Mouse (Mus musculus): Measurements from ENCODE around the gene Arel1.
A peak's percentile ranks its signal among the peaks of the same experiment; 100 is the strongest.

Arel1 gene

GRCm38 (mm10) chr12:84970428-84971096 lies at the start of gene Arel1, which contains the start of gene Fcf1:
Gene Arel1, minus strand, starts transcription at chr12:84970900.
Gene Fcf1, plus strand, starts transcription at chr12:84970897.
- peak; percentile 91 for DNase-seq (ENCODE audit: low spot score)

- DNase-seq (ENCODE audit: low spot score): no peak
Measured at GRCm38 (mm10) chr12:85012185-85012584, 41.5 kb upstream of the Arel1 start.

GRCm38 (mm10) chr12:85010541-85010940 lies 39.8 kb upstream of the Arel1 start:
- no peak for DNase-seq (ENCODE audit: low spot score)

- no peak for DNase-seq (ENCODE audit: low spot score)
Measured at GRCm38 (mm10) chr12:85009776-85010175, 39.1 kb upstream of the Arel1 start.

GRCm38 (mm10) chr12:85007021-85007420 lies 36.3 kb upstream of the Arel1 start:
- no peak for DNase-seq (ENCODE audit: low spot score)

- DNase-seq (ENCODE audit: low spot score): no peak
Measured at GRCm38 (mm10) chr12:85006206-85006605, 35.5 kb upstream of the Arel1 start.

- DNase-seq (ENCODE audit: low spot score): no peak
Measured at GRCm38 (mm10) chr12:84999053-84999452, 28.4 kb upstream of the Arel1 start.

GRCm38 (mm10) chr12:84996501-84997398 lies 26.1 kb upstream of the Arel1 start:
- DNase-seq (ENCODE audit: low spot score): peak; percentile 12

- peak; percentile 98 for DNase-seq (ENCODE audit: low spot score)
Measured at GRCm38 (mm10) chr12:84996083-84996496, 25.4 kb upstream of the Arel1 start, which contains the start of gene Ylpm1. Gene Ylpm1, plus strand, starts transcription at chr12:84996321.

GRCm38 (mm10) chr12:84995112-84995761 lies 24.5 kb upstream of the Arel1 start:
- DNase-seq (ENCODE audit: low spot score): no peak

- no peak for DNase-seq (ENCODE audit: low spot score)
Measured at GRCm38 (mm10) chr12:84989456-84989855, 18.8 kb upstream of the Arel1 start.

GRCm38 (mm10) chr12:84979264-84979862 lies 8.7 kb upstream of the Arel1 start:
- no peak for DNase-seq (ENCODE audit: low spot score)

- no peak for DNase-seq (ENCODE audit: low spot score)
Measured at GRCm38 (mm10) chr12:84969656-84970427, 858 bp downstream of the Arel1 start.

GRCm38 (mm10) chr12:84968831-84969655 lies 1.7 kb downstream of the Arel1 start:
- no peak for DNase-seq (ENCODE audit: low spot score)

GRCm38 (mm10) chr12:84962606-84963005 lies 8.1 kb downstream of the Arel1 start:
- DNase-seq (ENCODE audit: low spot score): no peak

- no peak for DNase-seq (ENCODE audit: low spot score)
Measured at GRCm38 (mm10) chr12:84958794-84959356, 11.8 kb downstream of the Arel1 start.

GRCm38 (mm10) chr12:84956317-84956716 lies 14.4 kb downstream of the Arel1 start:
- peak; percentile 65 for DNase-seq (ENCODE audit: low spot score)

- DNase-seq (ENCODE audit: low spot score): no peak
Measured at GRCm38 (mm10) chr12:84952351-84952750, 18.3 kb downstream of the Arel1 start.

- no peak for DNase-seq (ENCODE audit: low spot score)
Measured at GRCm38 (mm10) chr12:84951531-84951930, 19.2 kb downstream of the Arel1 start.

GRCm38 (mm10) chr12:84950763-84951162 lies 19.9 kb downstream of the Arel1 start:
- DNase-seq (ENCODE audit: low spot score): peak; percentile 42
